Mouse (Mus musculus) layer of hippocampus, postnatal 25 days (tissue): Measurements from ENCODE around the gene Polq. TPM values are rescaled to one million over a fixed set of nuclear protein-coding genes. Genes with fewer than 3 reads are reported as not detected.

ENCODE experiments used
- DNase-seq, 2 experiments: peaks; one replicate each; pipeline ENCODE4 v3.0.0; 2022; ENCODE audit warnings: mixed read lengths in 2 of 2, low spot score in 1 of 2; ENCODE audit errors: extremely low spot score in 1 of 2
- total RNA-seq, 2 experiments: library from RNA; stranded (reverse); gene quantifications; 2 replicates each; pipeline ENCODE4 v1.2.3; 2021

The Polq gene
- under 1 TPM; 0.87 to 0.91 TPM for total RNA-seq

DNA sequence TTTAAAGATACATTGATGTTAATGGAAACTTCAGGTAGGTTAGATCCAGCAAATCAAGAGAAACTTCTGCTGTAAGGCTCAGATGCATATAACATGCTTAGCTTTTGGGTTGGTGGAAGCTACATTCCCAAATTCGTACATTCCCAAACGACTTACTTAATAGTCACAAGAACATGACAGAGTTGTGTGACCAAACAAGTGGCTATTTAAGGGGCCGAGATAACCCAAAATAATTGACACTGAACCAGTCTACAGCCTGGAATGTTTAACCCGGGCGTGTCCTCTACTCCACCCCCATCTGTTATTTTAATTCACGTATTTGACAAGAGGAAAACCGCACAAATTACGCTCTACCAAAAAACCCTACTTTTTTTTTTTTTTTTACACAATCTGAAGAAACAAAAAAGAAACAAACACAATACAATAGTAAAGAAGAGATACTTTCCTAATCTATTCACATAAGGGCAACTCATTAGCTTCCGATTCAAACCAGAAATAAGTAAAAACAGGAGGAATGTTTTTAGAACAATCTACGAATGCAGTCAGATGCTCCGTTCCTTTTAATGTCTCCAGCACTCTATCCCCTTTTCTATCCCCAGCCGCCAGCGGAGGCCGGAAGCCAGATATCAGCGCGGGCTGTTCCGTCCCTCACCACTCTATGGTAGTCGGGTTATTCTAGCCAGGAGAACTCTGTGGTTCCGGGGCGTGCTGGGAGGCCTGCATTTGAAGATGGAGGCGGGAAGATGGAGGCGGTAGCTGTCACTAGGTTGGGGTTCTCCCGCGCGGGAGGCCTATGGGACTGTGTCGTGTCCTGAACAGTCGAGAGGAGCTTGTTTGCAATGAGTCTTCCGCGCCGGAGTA lies at the start of gene Polq:
Polq (plus strand) TSS at position 726 of the 861 bp plus-strand sequence.
- peak; percentile 76 to 89 for DNase-seq

DNA sequence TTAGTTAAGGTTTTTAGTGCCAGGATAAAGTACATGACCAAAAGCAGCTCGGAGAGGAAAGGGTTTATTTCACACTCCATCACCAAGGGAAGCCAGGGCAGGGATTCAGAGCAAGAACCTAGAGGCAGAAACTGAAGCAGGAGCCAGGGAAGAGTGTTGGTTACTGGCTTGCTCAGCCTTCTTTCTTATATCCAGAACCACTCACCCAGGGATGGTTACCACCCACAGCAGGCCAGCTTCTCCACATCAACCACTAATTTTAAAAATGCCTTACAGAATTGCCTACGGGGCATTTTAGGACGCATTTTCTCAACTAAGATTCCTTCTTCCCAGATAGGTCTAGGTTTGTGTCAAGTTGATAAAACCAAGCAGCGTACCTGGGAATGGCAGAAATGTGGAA lies 48.2 kb upstream of the Polq start:
- no peak for DNase-seq

DNA sequence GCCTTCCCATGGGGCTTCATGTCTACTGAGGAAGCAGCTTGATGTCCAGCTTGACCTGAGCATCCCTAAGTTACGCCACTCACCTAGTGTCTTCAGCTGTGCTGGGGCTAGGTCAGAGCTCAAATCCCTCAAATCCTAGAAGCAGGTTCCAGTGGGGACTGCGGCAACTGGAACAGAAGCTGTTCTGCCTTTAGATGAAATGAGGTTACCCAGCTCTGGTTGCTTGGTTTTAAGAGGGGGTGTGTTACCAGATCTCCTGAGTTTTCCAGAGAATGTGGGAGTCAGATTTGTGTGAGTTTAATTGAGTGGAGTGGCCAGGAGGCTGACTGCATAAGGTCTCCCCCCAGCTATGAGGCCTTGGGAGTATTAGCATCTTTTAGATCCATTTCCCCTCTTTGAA lies 32.5 kb upstream of the Polq start:
- DNase-seq, result no peak

DNA sequence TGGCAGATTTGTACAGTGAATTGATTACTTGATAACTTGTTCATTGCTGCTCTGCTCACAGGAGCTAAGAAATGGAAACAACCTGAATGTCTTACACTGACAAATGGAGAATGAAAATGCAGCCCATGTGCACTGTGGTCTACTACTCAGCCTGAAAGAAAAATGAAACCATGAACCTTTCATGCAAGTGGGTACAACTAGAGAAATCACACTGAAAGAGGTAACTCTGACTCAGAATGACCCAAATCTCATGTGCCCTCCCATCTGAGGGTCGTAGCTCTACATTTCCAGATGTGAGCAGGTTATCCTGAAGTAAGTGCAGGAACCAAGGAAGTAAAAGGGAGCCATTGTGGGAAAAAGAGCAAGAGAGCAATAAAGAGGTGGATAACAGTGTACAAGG lies 27.8 kb upstream of the Polq start:
- no peak for DNase-seq

DNA sequence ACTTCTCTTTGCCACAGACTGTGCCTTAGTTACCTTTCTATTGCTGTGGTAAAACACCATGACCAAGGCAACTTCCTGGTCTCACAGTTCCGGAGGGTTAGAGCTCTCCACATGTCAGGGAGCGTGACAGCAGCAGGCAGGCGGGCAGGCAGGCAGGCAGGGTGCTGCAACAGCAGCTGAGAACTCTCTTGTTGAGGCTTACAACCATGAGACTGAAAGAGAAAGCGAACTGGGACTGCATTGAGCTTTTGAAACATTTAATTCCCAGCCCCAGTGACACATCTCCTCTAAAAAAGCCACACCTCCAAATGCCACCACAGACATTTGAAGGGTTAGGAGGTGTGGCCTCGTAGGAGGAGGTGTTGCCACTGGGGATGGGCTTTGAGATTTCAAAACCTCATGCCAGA lies 25.9 kb upstream of the Polq start:
- DNase-seq, result no peak

DNA sequence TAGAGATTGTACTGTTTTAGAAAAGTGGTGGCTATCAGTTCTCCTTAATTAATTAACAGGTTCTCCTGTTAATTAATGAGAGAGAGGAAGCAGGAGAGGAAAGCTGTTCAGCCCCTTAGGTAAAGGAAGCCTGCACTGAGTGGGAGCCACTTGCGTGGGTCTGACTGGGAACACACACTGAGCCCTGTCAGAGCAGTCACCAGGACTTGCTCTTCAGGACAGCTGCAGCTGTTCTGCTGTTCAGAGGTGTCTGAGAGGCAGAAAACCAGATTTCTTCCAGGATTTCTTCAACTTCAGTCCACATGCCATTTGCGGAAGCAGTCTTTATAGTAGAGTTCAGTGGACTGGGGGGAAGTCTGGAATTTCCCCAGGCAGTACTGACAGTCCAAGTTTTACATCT lies 24.2 kb upstream of the Polq start:
- DNase-seq, result no peak

DNA sequence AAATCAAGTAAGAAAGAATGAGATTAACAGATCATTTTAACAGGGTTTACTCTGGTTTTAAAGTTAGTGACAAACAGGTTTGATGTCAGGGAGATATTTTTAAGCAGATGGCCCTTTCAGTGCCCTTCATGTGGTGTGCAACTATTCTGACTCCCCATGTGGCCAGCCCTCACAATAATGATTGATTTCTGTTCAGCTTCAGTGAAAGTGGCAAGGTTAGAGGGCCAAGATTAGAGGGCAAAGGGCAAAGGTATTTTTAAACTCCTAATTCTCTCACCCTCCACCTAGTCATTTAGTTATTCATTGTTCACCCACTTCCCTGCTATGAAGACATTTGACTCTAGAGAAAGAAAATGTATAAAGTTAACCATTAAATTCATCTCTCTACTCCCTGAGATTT lies 23.5 kb upstream of the Polq start:
- DNase-seq, result no peak

DNA sequence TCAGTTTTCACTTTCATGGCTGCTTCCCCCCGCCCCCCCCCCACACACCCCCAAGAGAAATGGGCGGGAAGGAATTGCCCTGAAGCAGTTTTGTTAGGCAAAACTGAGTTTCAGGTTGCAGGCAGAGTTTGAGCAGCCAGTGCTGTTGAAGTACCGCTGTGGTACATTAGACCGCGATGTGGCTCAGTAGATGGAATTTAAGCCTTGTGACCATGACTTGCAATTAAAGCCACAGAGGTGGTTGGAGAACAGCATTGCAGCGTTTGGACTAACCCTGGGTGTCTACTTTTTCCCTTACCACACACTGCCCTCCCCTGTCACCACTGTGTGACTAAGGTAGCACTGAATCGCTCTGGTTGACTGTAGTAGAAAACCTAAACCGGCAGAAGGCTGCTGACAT lies 22.1 kb upstream of the Polq start:
- no peak for DNase-seq

DNA sequence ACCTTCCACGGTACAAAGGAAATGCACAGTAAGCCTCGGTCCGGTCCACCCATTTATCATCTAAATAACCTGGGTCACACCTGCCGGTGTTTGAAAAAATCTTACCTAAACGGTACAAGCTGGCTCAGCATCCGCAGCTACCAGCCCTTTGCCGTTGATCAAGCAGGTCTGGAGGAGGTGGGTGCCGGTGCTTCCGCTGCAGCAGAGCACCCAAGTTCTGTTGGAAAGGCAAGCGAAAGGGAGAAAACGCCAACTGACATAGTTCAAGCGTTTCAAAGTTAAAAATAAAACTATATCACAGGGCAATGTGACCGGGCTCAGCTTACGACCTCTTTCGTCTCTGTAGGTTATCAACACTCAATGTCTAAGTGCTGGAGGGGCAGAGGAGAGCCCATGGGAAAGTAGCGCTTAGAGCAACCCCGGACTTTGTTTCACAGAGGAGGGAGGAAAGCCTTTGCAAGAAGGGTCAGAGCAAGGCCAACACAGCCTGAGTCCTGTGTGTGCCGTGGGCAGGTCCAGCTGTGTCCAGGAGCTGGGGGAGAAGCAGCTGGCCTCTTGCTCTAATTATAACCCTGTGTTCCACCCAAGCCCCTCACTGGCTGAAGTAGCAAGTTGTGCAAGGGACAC lies 21.5 kb upstream of the Polq start, which contains the start of gene Fbxo40:
Fbxo40 (minus strand) TSS at position 469 of the 627 bp plus-strand sequence.
- no peak for DNase-seq

DNA sequence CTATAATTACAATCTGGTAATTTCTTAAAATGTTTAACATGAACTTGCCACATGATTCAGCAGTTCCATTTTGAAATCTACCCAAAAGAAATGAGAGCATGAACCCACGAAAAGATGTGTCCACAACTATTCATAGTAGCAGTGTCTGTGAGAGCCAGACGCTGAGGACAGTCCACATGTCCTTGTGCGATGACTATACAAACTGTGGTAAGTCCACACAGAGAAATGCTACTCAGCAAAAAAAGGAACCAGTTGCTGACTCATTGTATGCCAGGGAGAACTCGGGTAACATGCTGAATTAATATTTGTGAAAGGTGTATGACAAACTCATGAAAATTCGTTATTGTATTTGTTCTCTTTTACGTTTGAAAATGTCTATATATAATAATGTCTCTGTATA lies 13.9 kb upstream of the Polq start:
- no peak for DNase-seq

DNA sequence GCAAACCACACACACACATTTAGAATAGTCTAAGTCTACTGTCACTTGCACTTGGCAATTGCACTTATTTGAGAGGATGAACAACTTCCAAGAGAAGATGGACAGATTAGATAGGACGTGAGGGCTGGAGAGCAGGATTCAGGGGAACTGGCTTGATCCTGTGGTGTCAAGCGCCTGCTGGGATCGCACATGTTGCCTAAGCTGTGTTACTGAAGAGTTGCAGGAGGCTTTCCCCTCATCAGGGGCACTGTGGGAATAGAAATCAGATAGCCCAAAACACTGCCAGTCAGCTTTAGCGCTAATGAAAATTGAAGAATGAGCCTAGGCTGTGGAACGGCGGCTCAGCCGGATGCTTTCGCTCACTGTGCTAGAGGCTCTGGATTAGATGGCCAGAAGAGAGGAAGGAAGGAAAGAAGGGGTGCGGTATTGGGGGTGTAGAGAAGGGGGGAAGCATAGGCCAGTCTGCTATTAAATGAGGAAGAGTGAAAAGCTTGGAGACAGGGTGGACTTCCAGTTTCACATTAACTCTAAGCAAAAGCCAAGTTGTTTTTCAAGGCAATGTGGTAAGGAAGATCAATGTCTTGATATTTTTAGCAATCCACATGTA lies 12.1 kb upstream of the Polq start:
- DNase-seq, result no peak

DNA sequence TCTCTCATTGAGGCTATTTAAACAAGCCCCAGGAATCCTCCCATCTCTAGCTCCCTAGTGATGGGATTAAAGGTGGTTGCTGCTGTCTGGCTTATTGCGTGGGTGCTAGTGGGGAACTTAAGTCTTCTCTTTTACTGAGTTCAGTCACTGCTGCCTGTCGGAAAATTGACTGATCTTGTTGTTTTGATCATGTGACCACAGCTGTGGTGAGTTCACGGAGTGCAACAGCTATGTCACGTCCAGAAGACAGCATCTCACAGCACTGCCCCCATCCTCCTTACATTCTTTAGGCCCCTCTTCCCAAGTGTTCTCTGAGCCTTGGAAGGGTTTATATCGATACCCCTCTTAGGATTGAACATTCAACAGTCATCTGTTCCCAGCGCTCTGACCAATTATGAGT lies 2.3 kb upstream of the Polq start:
- no peak for DNase-seq

DNA sequence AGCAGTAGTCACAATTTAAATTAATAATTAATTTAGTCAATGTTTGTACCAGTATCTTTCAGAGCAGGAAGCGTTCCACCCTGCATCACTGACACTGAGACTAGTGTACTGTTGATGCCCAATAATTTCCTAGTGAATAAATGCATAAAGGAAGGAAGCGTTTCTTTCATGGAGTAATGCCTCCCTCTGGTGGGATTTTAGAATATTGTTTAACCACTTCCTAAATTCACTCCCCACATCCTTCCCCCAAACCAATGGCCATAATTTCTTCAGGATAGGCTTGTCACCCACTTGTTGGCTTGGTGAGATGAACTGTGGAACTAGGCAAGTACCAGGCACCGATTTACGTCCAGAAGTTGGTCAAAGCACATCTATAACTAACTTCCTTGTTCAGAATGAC lies 1.2 kb upstream of the Polq start:
- peak in 1 of 2 experiments; percentile 14 for DNase-seq

DNA sequence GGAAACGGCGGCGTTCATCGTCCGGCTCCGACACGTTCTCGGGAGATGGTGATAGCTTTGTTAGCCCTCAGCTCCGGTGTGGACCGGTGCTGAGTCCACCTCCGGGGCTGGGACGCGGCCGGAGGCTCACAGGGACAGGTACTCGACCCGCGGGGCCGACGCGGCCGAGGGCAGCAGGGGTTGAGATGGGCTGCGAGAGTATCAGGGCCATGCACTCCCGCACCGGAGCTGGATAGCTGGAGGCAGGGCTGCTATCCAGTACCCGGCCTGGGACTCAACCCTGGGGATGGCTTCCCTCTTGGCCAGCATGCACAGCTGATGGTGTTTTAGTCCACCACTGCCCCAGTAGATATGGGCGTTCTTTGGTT lies 320 bp downstream of the Polq start:
- no peak for DNase-seq

DNA sequence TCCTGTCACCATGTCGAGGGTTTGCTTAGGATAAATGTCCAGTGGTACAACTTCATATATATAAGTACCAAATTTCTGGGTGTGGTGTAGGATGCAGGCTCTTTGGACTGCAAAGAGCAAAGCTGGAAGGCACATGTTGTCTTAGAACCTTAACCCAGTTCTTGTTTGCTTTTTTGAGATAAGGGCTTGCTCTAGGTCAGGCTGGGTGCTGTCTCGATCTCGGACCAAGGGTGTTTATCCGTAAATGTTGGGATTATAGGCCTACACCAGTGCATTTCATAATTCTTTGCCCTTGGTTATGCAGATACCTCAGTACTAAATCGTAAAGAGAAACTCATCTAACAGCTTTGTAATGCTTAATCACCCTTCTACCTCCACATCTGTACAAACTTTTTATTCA lies 750 bp downstream of the Polq start:
- DNase-seq, result no peak

DNA sequence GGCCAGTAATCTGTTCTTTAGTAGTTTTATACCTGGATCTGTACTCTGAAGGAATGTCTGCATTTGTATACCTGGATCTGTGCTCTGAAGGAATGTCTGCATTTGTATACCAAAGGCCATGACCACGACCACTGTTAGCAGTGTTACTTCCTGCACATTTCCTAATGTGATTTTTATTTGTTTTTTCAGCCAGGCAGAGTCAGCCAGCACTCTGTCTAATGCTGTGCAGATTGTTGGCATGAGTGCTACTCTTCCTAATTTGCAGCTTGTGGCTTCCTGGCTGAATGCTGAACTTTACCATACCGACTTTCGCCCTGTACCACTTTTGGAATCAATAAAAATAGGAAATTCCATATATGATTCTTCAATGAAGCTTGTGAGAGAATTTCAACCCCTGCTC lies 16.0 kb downstream of the Polq start:
- DNase-seq, result no peak

DNA sequence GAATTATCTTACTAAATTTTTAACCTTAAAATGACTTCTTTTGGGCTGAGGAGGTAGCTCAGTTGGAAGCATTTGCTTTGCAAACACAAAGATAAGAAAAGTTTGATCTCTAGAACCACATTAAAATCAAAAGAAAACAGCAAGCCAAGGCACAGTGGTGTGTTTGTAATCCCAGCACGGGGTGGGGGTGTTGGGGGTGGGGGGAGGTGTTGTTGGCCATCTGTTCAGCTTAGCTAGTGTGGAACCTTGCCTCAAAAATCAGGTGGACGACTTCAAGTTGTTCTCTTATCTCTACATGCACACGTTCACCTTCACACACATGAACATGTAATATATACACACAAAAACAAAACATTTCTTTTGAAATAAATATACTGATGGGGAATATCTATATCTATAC lies 20.4 kb downstream of the Polq start:
- no peak for DNase-seq

DNA sequence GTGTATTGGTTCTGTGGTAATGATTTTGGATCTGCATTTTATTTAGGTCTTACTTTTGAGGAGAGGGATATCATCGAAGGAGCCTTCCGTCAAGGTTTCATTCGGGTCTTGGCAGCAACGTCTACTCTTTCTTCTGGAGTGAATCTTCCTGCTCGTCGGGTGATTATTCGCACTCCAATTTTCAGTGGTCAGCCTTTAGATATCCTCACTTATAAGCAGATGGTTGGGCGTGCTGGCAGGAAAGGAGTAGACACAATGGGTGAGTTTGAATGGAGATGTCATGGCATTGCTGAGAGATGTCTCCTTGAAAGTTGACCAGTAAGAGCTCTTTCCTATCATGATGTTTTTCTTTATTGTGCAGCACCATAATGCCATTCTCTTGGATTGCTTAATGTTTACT lies 23.2 kb downstream of the Polq start:
- DNase-seq, result no peak

DNA sequence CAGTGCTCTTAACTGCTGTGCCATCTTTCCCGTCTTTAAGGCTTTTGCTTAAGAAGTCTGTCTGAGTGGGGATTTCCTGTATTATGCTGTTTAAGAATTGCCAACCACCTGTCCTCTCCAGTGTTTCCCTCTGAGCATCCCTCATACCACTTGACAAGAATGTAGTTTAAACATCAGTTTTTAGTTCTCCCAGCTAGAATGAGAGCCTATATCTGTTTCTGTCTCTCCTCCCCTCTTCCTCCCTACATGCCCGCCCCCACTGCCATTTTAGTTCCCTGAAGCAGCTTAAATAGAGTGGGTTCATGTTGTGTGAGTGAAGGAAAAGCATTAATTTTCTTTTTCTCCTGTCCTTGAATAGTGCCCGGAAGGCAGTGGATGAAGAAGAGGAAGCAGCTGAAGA lies 48.0 kb downstream of the Polq start:
- no peak for DNase-seq

DNA sequence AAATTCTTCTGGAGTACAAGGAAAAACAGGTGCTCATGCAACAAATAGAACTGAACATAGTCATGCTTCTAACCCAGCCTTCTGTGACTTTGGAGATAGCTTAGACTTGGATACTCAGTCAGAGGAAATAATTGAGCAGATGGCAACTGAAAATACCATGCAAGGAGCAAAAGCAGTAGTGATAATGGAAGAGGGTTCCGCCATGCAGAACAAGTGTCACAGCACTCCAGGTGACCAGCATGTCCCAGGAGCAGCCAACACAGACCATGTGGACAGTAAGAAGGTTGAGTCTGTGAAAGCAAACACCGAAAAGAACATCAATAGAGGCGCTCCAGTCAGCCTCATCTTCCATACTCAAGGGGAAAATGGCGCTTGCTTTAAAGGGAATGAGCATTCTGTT lies 49.7 kb downstream of the Polq start:
- DNase-seq, result no peak

DNA sequence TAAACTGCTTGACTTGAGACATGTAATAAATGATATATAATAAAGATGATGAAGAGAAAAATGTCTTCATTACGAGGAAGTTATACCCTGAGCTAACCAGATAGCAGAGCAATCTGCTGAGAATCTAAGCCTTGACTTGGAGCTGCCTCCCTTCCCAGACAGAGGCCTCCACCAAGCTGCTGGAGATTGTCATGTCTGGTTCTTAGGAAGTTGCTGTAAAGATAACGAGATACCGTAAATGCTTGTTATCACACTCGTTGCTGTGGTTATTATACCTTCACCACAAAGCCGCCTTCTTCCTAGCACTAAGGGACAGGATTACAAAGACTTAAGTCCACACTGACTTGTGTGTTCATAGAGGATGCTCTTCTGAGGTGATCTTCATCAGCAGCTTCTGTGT lies 60.8 kb downstream of the Polq start:
- DNase-seq, result no peak

DNA sequence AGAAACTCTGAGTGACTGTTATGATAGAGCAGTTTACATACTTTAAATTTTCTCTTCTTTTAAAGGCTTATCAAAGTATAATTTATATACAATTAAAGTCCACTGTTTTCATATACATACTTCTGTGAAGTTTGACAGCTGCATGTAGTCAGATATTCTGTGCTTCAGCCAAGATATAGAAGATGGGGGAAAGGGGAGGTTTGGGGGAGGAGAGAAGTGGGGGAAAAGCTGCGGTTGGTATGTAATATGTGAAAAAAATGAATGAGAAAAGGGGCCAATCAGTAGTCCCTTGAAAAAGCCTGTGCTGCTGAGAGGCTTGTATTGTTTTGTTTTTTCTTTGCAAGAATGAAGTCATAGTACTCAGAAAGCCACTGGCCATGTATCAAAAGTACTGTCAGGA lies 78.1 kb downstream of the Polq start:
- DNase-seq, result no peak
